Mouse (Mus musculus) bone marrow, adult 2 months (tissue): ENCODE results near the gene Tlcd1. TPM values are rescaled to one million over a fixed set of nuclear protein-coding genes. Genes with fewer than 3 reads are reported as not detected.
A peak's percentile ranks its signal among the peaks of the same experiment; 100 is the strongest.

ENCODE experiments used
- H3K27ac ChIP-seq: fragments of 200-500 bp; 2 replicates; pipeline ENCODE4 v1.5.1; 2012; ENCODE audit warnings: low read depth, mild to moderate bottlenecking, control low read depth, inconsistent platforms, low read length; ENCODE audit not compliant: control insufficient read depth, poor library complexity, insufficient read depth
- H3K4me1 ChIP-seq: fragments of 200-500 bp; 2 replicates; pipeline ENCODE4 v1.6.1; 2011; ENCODE audit warnings: low read length; ENCODE audit not compliant: control insufficient read depth, insufficient read depth
- H3K4me3 ChIP-seq: fragments of 200-500 bp; replicated peaks from 2 replicates; pipeline ENCODE3; 2011; ENCODE audit warnings: mild to moderate bottlenecking, low read depth, low read length, control low read depth; ENCODE audit not compliant: control insufficient read depth
- CTCF ChIP-seq: fragments of 200-500 bp; IDR thresholded peaks from 2 replicates; pipeline ENCODE4 v1.5.1; 2011; ENCODE audit warnings: low read length, control low read depth; ENCODE audit not compliant: control insufficient read depth, insufficient read depth
- POLR2A ChIP-seq: fragments of 200-500 bp; IDR thresholded peaks from 2 replicates; pipeline ENCODE4 v1.6.1; 2011; ENCODE audit warnings: low read depth, mild to moderate bottlenecking, control low read depth, low read length, borderline replicate concordance; ENCODE audit not compliant: control insufficient read depth
- WGBS: fragments of 180-500 bp; shearing (Covaris S2); methylation state at CpG from one replicate; pipeline ENCODE4 v1.1.7; 2018; 5-methylcytosine and 5-hydroxymethylcytosine counted together
- polyA plus RNA-seq: library from polyadenylated mRNA; stranded (reverse); fragments of >200 nt; gene quantifications from 2 replicates; pipeline ENCODE4 v1.2.4, GENCODE M21; 2011; ENCODE audit warnings: low replicate concordance; ENCODE audit not compliant: missing spikeins, insufficient read depth, insufficient read length

Tlcd1 gene
- polyA plus RNA-seq, 1 experiment = 66.6 TPM

GRCm38 (mm10) chr11:78170306-78170705 is 6.2 kb upstream of the Tlcd1 start:
- 0 out of 2 replicates have a peak overlapping the region, but pooled peaks have one; percentile 12 for H3K27ac ChIP-seq

GRCm38 (mm10) chr11:78171328-78171727 is 5.2 kb upstream of the Tlcd1 start:
- TF ChIP-seq POLR2A (no peak), CTCF (peak; percentile 17; the same call in 1 of the 2 replicates)
- Histone ChIP-seq H3K27ac (no peak overlapping the region), H3K4me3 (no peak overlapping the region), H3K4me1 (peaks cover 3% of the 10 kb centered on the region; the same call in 1 of the 2 replicates)
- WGBS = 51% methylated on average over 4 of the region's 4 CpGs

More at GRCm38 (mm10) chr11:78170306-78170705, 6.2 kb upstream of the Tlcd1 start:
- H3K4me1 ChIP-seq = peaks cover 3% of the 10 kb centered on the region; the same call in 1 of the 2 replicates
- no peak for TF ChIP-seq CTCF
- TF ChIP-seq POLR2A = no peak
- H3K4me3 ChIP-seq = no peak overlapping the region
- WGBS = 88% methylated on average over 15 of the region's 15 CpGs

GRCm38 (mm10) chr11:78172034-78172747 is 4.3 kb upstream of the Tlcd1 start:
- 89% methylated on average over 16 of the region's 16 CpGs for WGBS
- TF ChIP-seq POLR2A (no peak), CTCF (no peak)
- H3K27ac ChIP-seq = no peak overlapping the region
- H3K4me3 ChIP-seq = no peak overlapping the region
- peaks cover 3% of the 10 kb centered on the region; the same call in 1 of the 2 replicates for H3K4me1 ChIP-seq

- 87% methylated on average over 19 of the region's 19 CpGs for WGBS
- TF ChIP-seq CTCF (no peak), POLR2A (no peak)
- Histone ChIP-seq H3K27ac (no peak overlapping the region), H3K4me3 (no peak overlapping the region), H3K4me1 (peaks cover 3% of the 10 kb centered on the region; the same call in 1 of the 2 replicates)
Measured at GRCm38 (mm10) chr11:78172748-78173383, 3.6 kb upstream of the Tlcd1 start.

GRCm38 (mm10) chr11:78174506-78174905 is 2.0 kb upstream of the Tlcd1 start:
- no peaks in the 10 kb centered on the region; the same call in none of the 2 replicates for H3K4me1 ChIP-seq
- no peak overlapping the region for H3K27ac ChIP-seq
- 95% methylated on average over 3 of the region's 3 CpGs for WGBS
- H3K4me3 ChIP-seq = no peak overlapping the region
- TF ChIP-seq POLR2A = no peak
- TF ChIP-seq CTCF = no peak

GRCm38 (mm10) chr11:78175771-78176401 is 625 bp upstream of the Tlcd1 start:
- H3K4me3 ChIP-seq = peak overlapping the region; percentile 96
- no peak for TF ChIP-seq POLR2A
- under 1% methylated on average over 10 of the region's 10 CpGs for WGBS
- no peaks in the 10 kb centered on the region; the same call in none of the 2 replicates for H3K4me1 ChIP-seq
- peak overlapping the region; percentile 97 for H3K27ac ChIP-seq

GRCm38 (mm10) chr11:78176905-78177331 is 407 bp downstream of the Tlcd1 start:
- H3K4me1 ChIP-seq = no peaks in the 10 kb centered on the region; the same call in none of the 2 replicates
- no peak for TF ChIP-seq POLR2A
- no peak for TF ChIP-seq CTCF
- peak overlapping the region; percentile 97 for H3K27ac ChIP-seq
- H3K4me3 ChIP-seq = peak overlapping the region; percentile 96
- under 1% methylated on average over 23 of the region's 23 CpGs for WGBS

GRCm38 (mm10) chr11:78177437-78177836 is 926 bp downstream of the Tlcd1 start:
- Histone ChIP-seq H3K4me3 (peak overlapping the region; percentile 96), H3K27ac (peak overlapping the region; percentile 97), H3K4me1 (no peaks in the 10 kb centered on the region; the same call in none of the 2 replicates)
- WGBS = under 1% methylated on average over 10 of the region's 10 CpGs
- TF ChIP-seq CTCF = no peak
- TF ChIP-seq POLR2A = no peak
